Mouse (Mus musculus) stomach, embryonic 14.5 days (tissue): ENCODE results near the gene Agtpbp1. TPM values are rescaled to one million over a fixed set of nuclear protein-coding genes. Genes with fewer than 3 reads are reported as not detected.

Source experiments
- ATAC-seq: fragments of 200-750 bp; cut with Nextera tagmentation; 2 replicates; pipeline ENCODE4 v1.8.0; 2017; ENCODE audit warnings: low read depth, moderate TSS enrichment; ENCODE audit not compliant: insufficient number of reproducible peaks, insufficient read depth, low FRiP score
- H3K27ac ChIP-seq: fragments of 300-500 bp; sonication (generic); 2 replicates; pipeline ENCODE4 v1.5.1; 2014; ENCODE audit warnings: mild to moderate bottlenecking, low read length, moderate library complexity, mixed read lengths
- H3K27me3 ChIP-seq: fragments of 300-500 bp; sonication (generic); 2 replicates; pipeline ENCODE4 v1.6.1; 2014; ENCODE audit warnings: low read length, control low read depth, mixed read lengths; ENCODE audit not compliant: control insufficient read depth, insufficient read depth
- H3K36me3 ChIP-seq: fragments of 300-500 bp; sonication (generic); 2 replicates; pipeline ENCODE4 v1.6.1; 2014; ENCODE audit warnings: mild to moderate bottlenecking, control low read depth, low read length, moderate library complexity, mixed read lengths; ENCODE audit not compliant: control insufficient read depth, insufficient read depth
- H3K4me1 ChIP-seq: fragments of 300-500 bp; sonication (generic); 2 replicates; pipeline ENCODE4 v1.6.1; 2014; ENCODE audit warnings: low read length, control low read depth, mixed read lengths; ENCODE audit not compliant: control insufficient read depth, insufficient read depth
- H3K4me2 ChIP-seq: fragments of 300-500 bp; sonication (generic); replicated peaks from 2 replicates; pipeline ENCODE4 v1.6.1; 2014; ENCODE audit warnings: low read depth, low read length, control low read depth
- H3K4me3 ChIP-seq: fragments of 300-500 bp; sonication (generic); 2 replicates; pipeline ENCODE4 v1.5.1; 2014; ENCODE audit warnings: low read depth, low read length, control low read depth
- H3K9ac ChIP-seq: fragments of 300-500 bp; sonication (generic); replicated peaks from 2 replicates; pipeline ENCODE4 v1.6.1; 2014; ENCODE audit warnings: low read depth, mild to moderate bottlenecking, control low read depth, low read length, moderate library complexity, mixed read lengths
- H3K9me3 ChIP-seq: fragments of 300-500 bp; sonication (generic); 2 replicates; pipeline ENCODE4 v1.6.1; 2016; ENCODE audit warnings: low read depth, low read length, control low read depth; ENCODE audit not compliant: control insufficient read depth
- WGBS: fragments of 180-500 bp; shearing (Covaris S2); extraction: QIAGEN DNeasy Blood & Tissue Kit; methylation state at CpG from one replicate; pipeline ENCODE4 v1.1.7; 2014; 5-methylcytosine and 5-hydroxymethylcytosine counted together
- polyA plus RNA-seq: library from polyadenylated mRNA; unstranded; fragments of >200 nt; fragmentation: Nextera tagmentation; extraction: Ambion mirVana; gene quantifications from 2 replicates; pipeline ENCODE4 v1.2.1, GENCODE M21; 2014

Agtpbp1 gene
- polyA plus RNA-seq, 1 experiment from 2014 or later, result 27.6 TPM

- Histone ChIP-seq H3K4me3 (no peak overlapping the region), H3K36me3 (peaks cover 15% of the 10 kb centered on the region), H3K4me1 (no peaks in the 10 kb centered on the region), H3K27me3 (no peaks in the 10 kb centered on the region), H3K27ac (no peak overlapping the region), H3K9ac (no peak overlapping the region), H3K4me2 (no peak overlapping the region), H3K9me3 (no peaks in the 10 kb centered on the region)
- WGBS, result 30% methylated on average over 8 of the region's 8 CpGs
- ATAC-seq, result no peak
Observed at GRCm38 (mm10) chr13:59495839-59496238, 89.2 kb downstream of the Agtpbp1 start.

- Histone ChIP-seq H3K4me3 (no peak overlapping the region), H3K4me1 (no peaks in the 10 kb centered on the region), H3K27ac (no peak overlapping the region), H3K9me3 (no peaks in the 10 kb centered on the region), H3K9ac (no peak overlapping the region), H3K36me3 (peaks cover 12% of the 10 kb centered on the region), H3K27me3 (no peaks in the 10 kb centered on the region), H3K4me2 (no peak overlapping the region)
- ATAC-seq, result no peak
- 77% methylated on average over 5 of the region's 5 CpGs for WGBS
Observed at GRCm38 (mm10) chr13:59494619-59495262, 90.3 kb downstream of the Agtpbp1 start.

- Histone ChIP-seq H3K27ac (no peak overlapping the region), H3K4me1 (no peaks in the 10 kb centered on the region)
- 66% methylated on average over 4 of the region's 4 CpGs for WGBS
Observed at GRCm38 (mm10) chr13:59490726-59491125, 94.3 kb downstream of the Agtpbp1 start.

GRCm38 (mm10) chr13:59489143-59489542 is 95.9 kb downstream of the Agtpbp1 start:
- H3K9me3 ChIP-seq, result no peaks in the 10 kb centered on the region
- no peak overlapping the region for H3K4me2 ChIP-seq
- H3K4me3 ChIP-seq, result no peak overlapping the region
- H3K9ac ChIP-seq, result no peak overlapping the region
- H3K4me1 ChIP-seq, result no peaks in the 10 kb centered on the region
- H3K27ac ChIP-seq, result no peak overlapping the region
- no peaks in the 10 kb centered on the region for H3K36me3 ChIP-seq
- ATAC-seq, result no peak
- no peaks in the 10 kb centered on the region for H3K27me3 ChIP-seq
- 63% methylated on average over 2 of the region's 2 CpGs for WGBS

More at GRCm38 (mm10) chr13:59490726-59491125, 94.3 kb downstream of the Agtpbp1 start:
- Histone ChIP-seq H3K9me3 (no peaks in the 10 kb centered on the region), H3K36me3 (peaks cover 12% of the 10 kb centered on the region), H3K9ac (no peak overlapping the region), H3K4me3 (no peak overlapping the region), H3K27me3 (no peaks in the 10 kb centered on the region), H3K4me2 (no peak overlapping the region)
- no peak for ATAC-seq

- H3K27ac ChIP-seq, result no peak overlapping the region
- no peak overlapping the region for H3K4me3 ChIP-seq
- H3K36me3 ChIP-seq, result no peaks in the 10 kb centered on the region
- H3K9me3 ChIP-seq, result no peaks in the 10 kb centered on the region
- no peaks in the 10 kb centered on the region for H3K4me1 ChIP-seq
- 86% methylated on average over 8 of the region's 8 CpGs for WGBS
- no peak overlapping the region for H3K9ac ChIP-seq
- no peak overlapping the region for H3K4me2 ChIP-seq
- no peaks in the 10 kb centered on the region for H3K27me3 ChIP-seq
- no peak for ATAC-seq
Observed at GRCm38 (mm10) chr13:59487287-59487686, 97.7 kb downstream of the Agtpbp1 start.

GRCm38 (mm10) chr13:59486243-59486642 is 98.8 kb downstream of the Agtpbp1 start:
- 81% methylated on average over 5 of the region's 5 CpGs for WGBS
- no peaks in the 10 kb centered on the region for H3K36me3 ChIP-seq
- ATAC-seq, result no peak

GRCm38 (mm10) chr13:59485456-59485855 is 99.6 kb downstream of the Agtpbp1 start:
- Histone ChIP-seq H3K36me3 (no peaks in the 10 kb centered on the region), H3K9ac (no peak overlapping the region), H3K4me2 (no peak overlapping the region), H3K9me3 (no peaks in the 10 kb centered on the region), H3K27me3 (no peaks in the 10 kb centered on the region), H3K27ac (no peak overlapping the region), H3K4me1 (no peaks in the 10 kb centered on the region), H3K4me3 (no peak overlapping the region)
- no peak for ATAC-seq
- WGBS, result 85% methylated on average over 7 of the region's 7 CpGs

More at GRCm38 (mm10) chr13:59486243-59486642, 98.8 kb downstream of the Agtpbp1 start:
- Histone ChIP-seq H3K9me3 (no peaks in the 10 kb centered on the region), H3K4me3 (no peak overlapping the region), H3K4me2 (no peak overlapping the region), H3K27me3 (no peaks in the 10 kb centered on the region), H3K4me1 (no peaks in the 10 kb centered on the region), H3K9ac (no peak overlapping the region), H3K27ac (no peak overlapping the region)

- no peaks in the 10 kb centered on the region for H3K27me3 ChIP-seq
- no peak overlapping the region for H3K4me2 ChIP-seq
- peaks cover 8% of the 10 kb centered on the region for H3K36me3 ChIP-seq
- no peaks in the 10 kb centered on the region for H3K4me1 ChIP-seq
- H3K9me3 ChIP-seq, result no peaks in the 10 kb centered on the region
- ATAC-seq, result no peak
- WGBS, result 88% methylated on average over 4 of the region's 4 CpGs
- H3K9ac ChIP-seq, result no peak overlapping the region
- H3K4me3 ChIP-seq, result no peak overlapping the region
- H3K27ac ChIP-seq, result no peak overlapping the region
Observed at GRCm38 (mm10) chr13:59481484-59481855, 103.6 kb downstream of the Agtpbp1 start.
